Mouse (Mus musculus) lung, postnatal 0 days (tissue): ENCODE results near the gene Prdm16. TPM values are rescaled to one million over a fixed set of nuclear protein-coding genes. Genes with fewer than 3 reads are reported as not detected.
A peak's percentile ranks its signal among the peaks of the same experiment; 100 is the strongest.

Experiments
- ATAC-seq: fragments of 200-750 bp; cut with Nextera tagmentation; 2 replicates; pipeline ENCODE4 v1.8.0; 2017; ENCODE audit warnings: moderate library complexity
- DNase-seq: peaks from one replicate; pipeline ENCODE4 v3.0.0-alpha.2; 2016; ENCODE audit warnings: low spot score
- H3K27ac ChIP-seq: fragments of 300-500 bp; sonication (generic); 2 replicates; pipeline ENCODE4 v1.5.1; 2014; ENCODE audit warnings: antibody characterized with exemption, mild to moderate bottlenecking, low read length, mixed read lengths
- H3K27me3 ChIP-seq: fragments of 300-500 bp; sonication (generic); replicated peaks from 2 replicates; pipeline ENCODE4 v1.6.1; 2014; ENCODE audit warnings: low read length, mixed read lengths; ENCODE audit not compliant: insufficient read depth
- H3K36me3 ChIP-seq: fragments of 300-500 bp; sonication (generic); 2 replicates; pipeline ENCODE4 v1.6.1; 2014; ENCODE audit warnings: low read length, mixed read lengths; ENCODE audit not compliant: insufficient read depth
- H3K4me1 ChIP-seq: fragments of 300-500 bp; sonication (generic); 2 replicates; pipeline ENCODE4 v1.6.1; 2014; ENCODE audit warnings: antibody characterized with exemption, low read depth, low read length, mixed read lengths; ENCODE audit not compliant: insufficient read depth
- H3K4me2 ChIP-seq: fragments of 300-500 bp; sonication (generic); replicated peaks from 2 replicates; pipeline ENCODE4 v1.6.1; 2014; ENCODE audit warnings: low read depth, mild to moderate bottlenecking, low read length, moderate library complexity, mixed read lengths
- H3K4me3 ChIP-seq: fragments of 300-500 bp; sonication (generic); 2 replicates; pipeline ENCODE4 v1.5.1; 2014; ENCODE audit warnings: low read depth, low read length
- H3K9ac ChIP-seq: fragments of 300-500 bp; sonication (generic); replicated peaks from 2 replicates; pipeline ENCODE4 v1.6.1; 2014; ENCODE audit warnings: low read depth, mild to moderate bottlenecking
- H3K9me3 ChIP-seq: fragments of 300-500 bp; sonication (generic); 2 replicates; pipeline ENCODE4 v1.6.1; 2016; ENCODE audit warnings: low read length, mixed read lengths
- CTCF ChIP-seq: IDR thresholded peaks from 2 replicates; pipeline ENCODE4 v1.5.1; 2016; ENCODE audit warnings: antibody characterized with exemption, mild to moderate bottlenecking
- EP300 ChIP-seq: IDR thresholded peaks from 2 replicates; pipeline ENCODE4 v1.6.1; 2016; ENCODE audit warnings: antibody characterized with exemption, mild to moderate bottlenecking, control low read depth
- WGBS: fragments of 180-500 bp; shearing (Covaris S2); extraction: QIAGEN DNeasy Blood & Tissue Kit; methylation state at CpG from one replicate; pipeline ENCODE4 v1.1.7; 2014; 5-methylcytosine and 5-hydroxymethylcytosine counted together
- polyA plus RNA-seq: library from polyadenylated mRNA; unstranded; fragments of >200 nt; fragmentation: Nextera tagmentation; extraction: Ambion mirVana; gene quantifications from 2 replicates; pipeline ENCODE4 v1.2.1, GENCODE M21; 2015

The Prdm16 gene
- polyA plus RNA-seq, 1 experiment from 2014 or later: 15.2 TPM

DNA sequence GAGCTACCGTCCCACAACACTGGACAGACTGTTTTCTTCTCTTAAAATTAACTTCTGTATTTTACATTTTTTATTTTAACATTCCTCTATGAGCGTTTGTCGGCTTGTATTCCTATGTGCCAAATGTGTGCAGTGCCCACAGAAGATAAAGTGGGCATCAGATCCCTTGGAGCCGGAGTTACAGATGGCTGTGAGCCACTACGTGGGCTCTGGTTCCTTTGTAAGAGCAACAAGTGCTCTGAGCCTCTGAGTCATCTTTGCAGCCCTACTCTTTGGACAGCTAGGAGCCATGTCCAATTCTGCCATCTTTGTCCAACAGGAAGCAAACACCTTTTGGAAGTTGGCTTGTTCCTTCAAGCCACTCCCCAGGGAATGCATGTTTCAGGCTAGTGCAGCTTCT, 78.6 kb downstream of the Prdm16 start:
- H3K9me3 ChIP-seq: no peaks in the 10 kb centered on the region
- H3K27me3 ChIP-seq: no peaks in the 10 kb centered on the region
- ATAC-seq (no peak), DNase-seq (no peak)
- TF ChIP-seq EP300: no peak
- no peak for TF ChIP-seq CTCF
- H3K4me2 ChIP-seq: no peak overlapping the region
- no peak overlapping the region for H3K4me3 ChIP-seq
- H3K36me3 ChIP-seq: no peaks in the 10 kb centered on the region
- no peak overlapping the region for H3K27ac ChIP-seq
- no peaks in the 10 kb centered on the region for H3K4me1 ChIP-seq
- WGBS: 93% methylated on average over 5 of the region's 5 CpGs
- no peak overlapping the region for H3K9ac ChIP-seq

DNA sequence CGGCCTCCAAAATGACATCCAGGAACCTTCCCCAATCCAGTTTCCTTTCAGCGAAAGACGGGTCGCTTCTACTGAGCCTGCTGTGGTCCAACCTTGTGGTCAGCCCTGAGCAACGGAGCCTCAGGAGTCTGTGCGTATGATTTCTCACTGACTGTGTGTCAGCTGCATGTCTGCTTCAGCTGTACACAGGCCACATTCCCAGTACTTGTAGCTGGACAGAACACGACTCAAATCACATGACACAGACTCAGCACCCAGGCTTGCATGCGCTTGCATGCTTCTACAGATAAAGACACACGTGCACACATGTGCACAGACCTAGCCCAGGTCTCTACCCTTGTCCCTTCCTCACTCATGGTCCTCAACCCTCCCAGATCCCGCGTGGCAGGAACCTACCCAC, 79.5 kb downstream of the Prdm16 start:
- Histone ChIP-seq H3K4me2 (no peak overlapping the region), H3K9ac (no peak overlapping the region), H3K4me3 (no peak overlapping the region), H3K27ac (no peak overlapping the region), H3K27me3 (no peaks in the 10 kb centered on the region), H3K36me3 (no peaks in the 10 kb centered on the region), H3K4me1 (no peaks in the 10 kb centered on the region), H3K9me3 (no peaks in the 10 kb centered on the region)
- ATAC-seq (no peak), DNase-seq (no peak)
- TF ChIP-seq EP300: no peak
- no peak for TF ChIP-seq CTCF
- WGBS: 82% methylated on average over 11 of the region's 11 CpGs

DNA sequence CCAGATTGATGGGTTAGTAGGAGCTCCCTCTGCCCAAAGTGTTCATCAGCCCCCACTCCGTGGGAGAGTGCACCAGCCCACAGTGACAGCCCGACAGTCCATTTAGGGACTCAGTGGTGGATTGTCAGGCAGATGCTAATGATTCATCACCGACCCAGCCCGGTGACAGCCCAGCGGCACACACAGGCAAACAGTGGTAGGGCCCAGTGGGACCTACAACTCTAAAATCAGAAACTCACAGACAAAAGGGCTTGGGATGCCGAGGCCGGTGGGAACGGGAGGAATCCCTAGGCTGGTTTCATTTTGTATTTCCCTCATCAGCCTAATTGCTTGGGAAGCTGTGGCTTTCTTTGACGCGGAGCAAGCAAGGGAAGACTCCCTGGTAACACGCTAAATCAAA, 80.3 kb downstream of the Prdm16 start:
- no peak overlapping the region for H3K9ac ChIP-seq
- H3K4me2 ChIP-seq: no peak overlapping the region
- no peaks in the 10 kb centered on the region for H3K27me3 ChIP-seq
- no peak overlapping the region for H3K4me3 ChIP-seq
- no peak for TF ChIP-seq EP300
- TF ChIP-seq CTCF: no peak
- ATAC-seq (no peak), DNase-seq (no peak)
- H3K9me3 ChIP-seq: no peaks in the 10 kb centered on the region
- H3K36me3 ChIP-seq: no peaks in the 10 kb centered on the region
- no peaks in the 10 kb centered on the region for H3K4me1 ChIP-seq
- H3K27ac ChIP-seq: no peak overlapping the region
- WGBS: 64% methylated on average over 11 of the region's 11 CpGs

DNA sequence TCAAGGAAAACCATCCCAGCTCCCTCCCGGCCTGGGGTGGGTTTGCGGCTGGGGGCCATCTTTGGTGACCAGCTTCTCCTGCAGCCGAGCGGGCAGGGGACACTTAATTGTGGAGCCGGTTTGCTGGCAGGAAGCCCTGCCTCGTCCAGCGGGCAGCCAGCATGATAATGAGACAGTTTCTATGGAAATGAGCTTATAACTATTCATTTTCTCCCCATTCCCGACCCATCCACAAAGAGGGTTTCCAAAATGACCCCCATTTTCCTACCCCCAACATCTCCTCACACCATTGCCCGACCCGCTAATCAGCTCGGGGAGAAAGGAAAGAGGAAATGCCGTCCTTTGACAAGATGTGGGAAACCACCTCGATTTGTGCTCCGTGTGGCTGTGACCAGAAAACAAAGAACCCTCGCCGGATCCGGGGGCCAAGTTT, 86.7 kb downstream of the Prdm16 start:
- Histone ChIP-seq H3K27ac (no peak overlapping the region), H3K4me2 (peak overlapping the region; percentile 36), H3K9ac (0 out of 2 replicates have a peak overlapping the region, but pooled peaks have one; percentile 0), H3K4me1 (peaks cover 9% of the 10 kb centered on the region; the same call in 1 of the 2 replicates), H3K27me3 (0 out of 2 replicates have a peak, but pooled peaks cover 4% of the 10 kb centered on the region), H3K9me3 (no peaks in the 10 kb centered on the region), H3K36me3 (no peaks in the 10 kb centered on the region), H3K4me3 (peak overlapping the region; percentile 15; the same call in 1 of the 2 replicates)
- WGBS: 22% methylated on average over 17 of the region's 17 CpGs
- TF ChIP-seq EP300 (no peak), CTCF (no peak)
- ATAC-seq (no peak), DNase-seq (no peak)

DNA sequence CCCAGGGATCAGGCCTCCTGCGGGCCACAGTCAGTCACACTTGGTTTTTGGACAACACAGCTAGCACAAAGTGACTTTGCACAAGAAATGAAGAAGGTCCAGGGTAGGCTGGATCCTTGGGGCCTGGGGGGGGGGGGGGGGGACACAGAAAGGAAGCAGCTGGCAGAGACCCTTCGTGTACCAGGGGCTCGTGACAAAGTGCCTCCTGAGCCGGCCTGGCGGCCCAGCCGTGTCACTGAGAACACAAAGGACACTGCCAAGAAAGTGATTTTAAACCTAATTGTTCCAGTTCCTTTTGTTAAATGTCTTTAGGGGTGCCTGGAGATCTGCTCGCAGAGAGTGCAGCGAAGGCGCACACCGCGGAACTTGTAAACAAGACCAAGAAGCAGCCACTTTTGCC, 87.2 kb downstream of the Prdm16 start:
- no peak overlapping the region for H3K9ac ChIP-seq
- ATAC-seq: no peak
- no peak overlapping the region for H3K27ac ChIP-seq
- no peaks in the 10 kb centered on the region for H3K36me3 ChIP-seq
- H3K4me1 ChIP-seq: peaks cover 9% of the 10 kb centered on the region; the same call in 1 of the 2 replicates
- no peaks in the 10 kb centered on the region for H3K9me3 ChIP-seq
- peak overlapping the region; percentile 15; the same call in 1 of the 2 replicates for H3K4me3 ChIP-seq
- DNase-seq: no peak
- WGBS: 52% methylated on average over 11 of the region's 11 CpGs
- H3K4me2 ChIP-seq: peak overlapping the region; percentile 36
- no peak for TF ChIP-seq EP300
- TF ChIP-seq CTCF: no peak
- H3K27me3 ChIP-seq: 0 out of 2 replicates have a peak, but pooled peaks cover 4% of the 10 kb centered on the region

DNA sequence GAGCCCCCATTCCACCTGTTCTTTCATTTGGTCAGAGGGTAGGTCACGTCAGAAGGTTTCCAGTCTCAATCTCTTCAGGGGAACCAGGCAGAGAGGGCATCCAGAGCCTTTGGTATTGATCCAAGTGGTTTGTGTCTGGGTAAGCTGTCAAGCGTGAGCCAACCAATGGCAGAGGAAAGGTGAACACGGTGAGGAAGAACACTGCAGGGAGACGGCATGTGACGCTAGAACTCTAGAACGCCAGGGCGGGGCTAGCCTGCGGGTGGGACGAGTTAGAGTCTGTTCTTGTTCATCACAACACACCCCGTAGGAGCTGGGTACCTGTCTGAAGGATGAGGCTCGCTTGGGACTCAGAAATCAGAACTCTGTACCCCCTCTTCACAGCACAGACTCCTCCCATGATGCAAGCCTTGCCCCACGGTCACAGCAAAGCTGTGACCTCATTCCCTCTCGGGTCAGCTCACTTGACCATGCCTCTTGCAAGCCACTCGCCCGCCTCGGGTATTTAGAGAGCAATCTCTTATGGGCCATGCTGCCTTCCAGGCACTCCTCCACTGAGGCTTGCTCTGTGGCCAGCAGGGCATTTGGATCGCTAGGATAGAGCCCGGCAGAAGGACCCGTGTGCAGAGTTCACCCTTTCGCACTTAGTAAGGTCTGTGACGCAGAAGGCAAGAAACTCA, 89.4 kb downstream of the Prdm16 start:
- 64% methylated on average over 21 of the region's 21 CpGs for WGBS
- Histone ChIP-seq H3K27me3 (0 out of 2 replicates have a peak, but pooled peaks cover 4% of the 10 kb centered on the region), H3K9me3 (no peaks in the 10 kb centered on the region), H3K4me3 (no peak overlapping the region), H3K9ac (no peak overlapping the region), H3K4me1 (peaks cover 15% of the 10 kb centered on the region; the same call in 1 of the 2 replicates), H3K36me3 (no peaks in the 10 kb centered on the region), H3K4me2 (no peak overlapping the region), H3K27ac (no peak overlapping the region)
- ATAC-seq (peak; percentile 41), DNase-seq (no peak)
- TF ChIP-seq EP300: no peak
- no peak for TF ChIP-seq CTCF
